Mouse (Mus musculus) c-Kit-negative CD71-positive TER-119-positive erythroid progenitor cells, embryonic 14.5 days (primary cell): Measurements from ENCODE around the gene Mark4.

Experiments
- DNase-seq: peaks from one replicate; pipeline ENCODE4 v3.0.0-alpha.2; 2013; ENCODE audit warnings: low read depth, low spot score

Gene Mark4

DNA sequence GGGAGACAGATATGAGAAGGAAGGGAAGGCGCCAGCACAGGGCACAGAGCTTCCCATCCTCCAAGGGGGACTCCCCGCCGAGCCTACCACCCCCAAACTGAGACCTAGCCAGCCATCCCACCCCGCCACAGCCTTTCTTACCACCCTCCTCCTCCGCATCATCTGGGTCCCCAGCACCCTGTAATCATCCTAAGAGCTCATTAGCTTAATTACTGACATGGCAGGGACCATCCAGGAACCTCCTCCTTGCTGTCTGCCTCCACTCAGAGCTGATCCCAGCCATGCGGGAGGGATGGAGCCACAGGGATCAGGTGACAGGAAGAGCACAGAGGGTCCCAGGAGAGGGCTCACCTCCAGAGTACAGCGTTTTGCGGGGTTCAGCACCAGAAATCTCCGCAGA, 21.6 kb downstream of the Mark4 start:
- no peak for DNase-seq

GRCm38 (mm10) chr7:19436276-19436675, 22.3 kb downstream of the Mark4 start:
- DNase-seq, result no peak

- no peak for DNase-seq
Observed at GRCm38 (mm10) chr7:19432475-19432874, 26.1 kb downstream of the Mark4 start.

DNA sequence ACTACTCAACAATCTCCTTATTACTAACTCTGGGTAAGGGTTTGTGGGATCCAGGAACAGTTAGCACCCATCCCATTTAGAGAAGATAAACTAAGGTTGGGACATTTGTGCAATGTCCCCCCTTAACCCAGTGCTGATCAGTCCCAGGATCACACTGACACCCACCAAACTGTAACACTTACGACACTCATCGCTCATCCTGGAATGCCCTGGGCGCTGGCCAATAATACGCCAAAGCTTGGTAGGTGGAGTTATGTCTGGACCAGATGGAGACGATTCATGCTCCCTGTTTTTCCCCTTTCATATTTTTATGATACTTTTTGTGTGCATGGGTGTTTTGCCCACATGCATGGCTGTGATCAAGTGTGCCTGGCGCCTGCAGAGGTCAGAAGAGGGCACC, 28.2 kb downstream of the Mark4 start:
- no peak for DNase-seq

- no peak for DNase-seq
Observed at GRCm38 (mm10) chr7:19429726-19430125, 28.9 kb downstream of the Mark4 start.

GRCm38 (mm10) chr7:19427999-19428650, 30.5 kb downstream of the Mark4 start:
- DNase-seq, result no peak

DNA sequence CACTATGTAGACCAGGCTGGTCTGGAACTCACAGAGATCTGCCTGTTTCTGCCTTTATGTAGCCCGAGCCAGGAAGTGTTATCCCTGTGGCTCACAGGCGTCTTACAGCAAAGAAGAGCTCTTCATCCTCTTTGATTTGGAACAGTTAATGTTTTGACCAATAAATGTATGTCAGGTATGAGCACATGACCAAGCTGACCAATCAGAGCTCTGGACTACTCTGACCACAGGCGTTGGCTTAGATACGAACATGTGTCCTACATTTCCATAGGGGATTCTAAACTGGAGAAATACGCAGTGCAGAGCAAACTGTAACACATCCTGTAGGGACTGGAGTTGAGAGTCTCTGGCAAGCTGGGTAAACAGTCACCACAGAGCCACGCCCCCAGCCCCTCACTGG, 31.7 kb downstream of the Mark4 start:
- DNase-seq, result no peak

- no peak for DNase-seq
Observed at GRCm38 (mm10) chr7:19426349-19426748, 32.3 kb downstream of the Mark4 start.

DNA sequence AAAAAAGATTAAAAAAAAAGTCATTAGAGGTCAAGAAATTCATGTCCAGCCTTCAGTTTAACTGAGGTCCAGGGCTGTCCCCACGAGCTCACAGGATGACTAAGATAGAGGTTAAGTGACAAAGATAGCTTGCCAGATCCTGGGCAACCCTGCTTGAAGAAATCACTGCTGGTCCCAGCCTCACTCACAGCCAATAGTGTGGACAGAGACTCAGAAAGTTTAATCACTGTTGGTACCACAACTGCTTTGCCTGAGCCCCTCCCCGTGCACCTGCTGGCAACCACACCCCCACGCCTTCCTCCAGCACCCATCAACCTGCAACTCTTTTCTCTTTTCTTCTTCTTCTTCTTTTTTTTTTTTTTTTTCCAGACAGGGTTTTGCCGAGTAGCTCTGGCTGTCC, 34.6 kb downstream of the Mark4 start:
- no peak for DNase-seq

DNA sequence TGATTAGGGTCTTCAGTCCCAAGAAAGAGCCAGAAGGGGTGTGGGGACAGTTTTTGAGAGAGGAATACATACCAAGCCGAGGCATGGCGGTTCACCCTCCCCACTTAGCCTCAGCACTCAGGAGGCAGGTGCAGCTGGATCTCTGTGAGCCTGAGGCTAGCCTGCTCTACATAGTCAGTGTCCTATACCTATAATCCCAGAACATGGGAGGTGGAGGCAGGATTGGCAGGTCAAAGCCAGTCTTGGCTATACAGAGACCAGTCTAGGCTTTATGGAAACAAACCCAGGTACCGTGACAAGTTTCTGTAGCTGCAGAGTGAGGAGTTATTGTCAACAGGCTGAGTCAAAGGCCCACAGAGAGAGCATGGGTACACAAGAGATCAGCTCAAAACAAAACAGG, 35.5 kb downstream of the Mark4 start:
- DNase-seq, result no peak

- peak; percentile 48 for DNase-seq
Observed at GRCm38 (mm10) chr7:19420821-19421636, 37.6 kb downstream of the Mark4 start.

DNA sequence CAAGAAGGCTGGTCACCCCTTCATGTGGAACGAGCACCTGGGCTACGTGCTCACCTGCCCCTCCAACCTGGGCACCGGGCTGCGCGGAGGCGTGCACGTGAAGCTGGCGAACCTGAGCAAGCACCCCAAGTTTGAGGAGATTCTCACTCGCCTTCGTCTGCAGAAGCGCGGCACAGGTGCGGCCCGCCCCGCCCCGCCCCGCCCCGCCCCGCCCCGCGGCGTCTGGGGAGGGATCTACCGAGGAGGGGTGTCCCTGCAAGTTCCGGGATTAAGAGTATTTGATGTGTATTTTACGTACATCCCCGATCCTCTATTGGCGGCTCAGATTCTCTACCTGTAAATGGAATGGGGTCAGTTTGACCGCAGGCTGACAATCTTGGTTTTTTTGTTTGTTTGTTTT, 38.5 kb downstream of the Mark4 start:
- no peak for DNase-seq

- DNase-seq, result no peak
Observed at GRCm38 (mm10) chr7:19416590-19416989, 42.0 kb downstream of the Mark4 start.

- no peak for DNase-seq
Observed at GRCm38 (mm10) chr7:19413525-19413924, 45.1 kb downstream of the Mark4 start.

DNA sequence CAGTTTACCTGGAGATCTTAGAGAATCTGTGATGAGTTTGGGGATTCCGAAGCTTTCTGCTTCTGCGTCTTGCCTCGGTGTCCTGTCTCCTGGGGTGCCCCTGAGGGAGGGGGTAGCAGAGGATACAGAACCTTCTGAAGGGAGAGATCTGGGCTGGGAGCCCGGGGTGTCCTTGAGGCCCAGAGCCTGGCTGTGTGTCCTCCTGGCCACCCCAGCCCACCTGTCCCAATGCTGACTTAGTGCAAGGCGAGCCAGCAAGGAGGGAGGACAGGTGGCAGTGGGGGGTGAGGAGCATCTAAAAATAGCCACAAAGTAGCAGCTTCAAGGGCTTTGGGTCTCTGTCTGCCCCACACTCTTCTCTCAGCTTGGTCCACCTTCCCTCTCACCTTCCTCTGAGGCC, 46.8 kb downstream of the Mark4 start:
- no peak for DNase-seq

DNA sequence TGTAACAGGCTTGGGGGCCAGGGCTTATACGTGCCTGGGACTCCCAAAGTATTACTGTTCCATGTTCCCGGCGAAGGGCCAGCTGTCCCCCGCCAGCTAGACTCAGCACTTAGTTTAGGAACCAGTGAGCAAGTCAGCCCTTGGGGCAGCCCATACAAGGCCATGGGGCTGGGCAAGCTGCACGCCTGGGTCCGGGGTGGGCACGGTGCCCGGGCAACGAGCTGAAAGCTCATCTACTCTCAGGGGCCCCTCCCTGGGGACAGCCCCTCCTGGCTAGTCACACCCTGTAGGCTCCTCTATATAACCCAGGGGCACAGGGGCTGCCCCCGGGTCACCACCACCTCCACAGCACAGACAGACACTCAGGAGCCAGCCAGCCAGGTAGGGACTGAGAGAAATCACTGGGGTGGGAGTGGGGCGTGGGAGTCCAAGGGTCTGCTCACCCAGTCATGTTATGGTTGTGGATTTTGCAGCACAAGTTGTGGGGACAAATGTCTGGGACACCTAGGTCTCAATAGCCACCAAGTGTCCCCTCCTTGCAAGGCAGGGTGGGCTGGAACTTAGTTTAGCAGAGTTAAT, 47.8 kb downstream of the Mark4 start:
- DNase-seq, result no peak

DNA sequence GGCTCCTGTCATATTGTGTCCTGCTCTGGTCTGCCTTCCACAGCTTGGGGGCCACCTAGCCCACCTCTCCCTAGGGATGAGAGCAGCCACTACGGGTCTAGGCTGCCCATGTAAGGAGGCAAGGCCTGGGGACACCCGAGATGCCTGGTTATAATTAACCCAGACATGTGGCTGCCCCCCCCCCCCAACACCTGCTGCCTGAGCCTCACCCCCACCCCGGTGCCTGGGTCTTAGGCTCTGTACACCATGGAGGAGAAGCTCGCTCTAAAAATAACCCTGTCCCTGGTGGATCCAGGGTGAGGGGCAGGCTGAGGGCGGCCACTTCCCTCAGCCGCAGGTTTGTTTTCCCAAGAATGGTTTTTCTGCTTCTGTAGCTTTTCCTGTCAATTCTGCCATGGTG, 48.9 kb downstream of the Mark4 start:
- DNase-seq, result no peak

DNA sequence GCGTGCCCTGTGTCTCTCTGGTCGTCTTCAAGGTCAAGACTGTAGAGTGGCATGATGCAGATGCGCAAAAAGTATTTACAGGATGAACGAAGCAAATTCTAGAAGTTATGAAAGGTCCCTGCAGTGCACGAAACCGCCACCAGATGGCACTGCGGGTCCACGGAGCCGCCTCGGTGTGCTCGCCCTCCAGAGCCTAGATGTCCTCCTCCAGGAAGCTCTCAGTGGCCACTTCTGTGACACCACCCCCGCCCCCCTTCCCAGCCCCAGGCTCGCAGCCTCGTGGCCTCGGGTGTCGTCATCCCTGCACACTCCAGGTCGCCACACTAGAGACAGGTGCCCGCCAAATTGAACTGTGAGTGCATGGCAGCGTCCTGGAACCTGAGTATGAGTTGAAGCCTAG, 53.2 kb downstream of the Mark4 start:
- peak; percentile 55 for DNase-seq

- DNase-seq, result no peak
Observed at GRCm38 (mm10) chr7:19404476-19404875, 54.1 kb downstream of the Mark4 start, which contains the start of gene Ckm. TSS of gene Ckm (plus strand) at chr7:19404776.

DNA sequence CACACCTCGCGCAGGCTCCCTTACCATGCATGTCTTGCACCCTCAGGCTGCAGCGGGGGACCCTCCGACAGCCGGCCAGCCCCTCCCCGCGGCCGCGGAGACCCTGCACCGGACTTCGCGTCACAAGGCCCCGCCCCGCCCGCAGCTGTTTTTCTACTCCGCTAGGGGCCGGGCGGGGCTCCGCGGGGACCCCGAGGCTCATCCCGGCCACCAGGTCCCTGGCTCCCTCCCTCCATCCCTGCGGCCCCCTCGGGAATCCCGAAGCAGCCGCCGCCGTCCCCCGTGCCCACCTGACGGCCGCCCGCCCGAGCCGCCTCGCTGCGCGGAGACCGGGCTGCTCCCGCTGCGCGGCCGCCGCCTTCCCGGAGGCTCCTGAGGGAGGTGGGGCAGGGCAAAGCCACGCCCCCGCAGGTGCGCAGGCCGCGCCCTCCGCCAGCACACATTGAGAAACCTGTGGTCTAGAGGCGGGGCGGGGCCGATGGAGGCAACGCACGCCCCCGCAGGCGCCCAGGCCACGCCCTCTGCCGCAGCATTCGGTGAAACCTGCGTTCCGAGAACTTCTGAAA, 54.8 kb downstream of the Mark4 start, which contains the start of gene Klc3:
Klc3 (minus strand) TSS at position 374 of the 566 bp plus-strand sequence.
- peak; percentile 36 for DNase-seq

DNA sequence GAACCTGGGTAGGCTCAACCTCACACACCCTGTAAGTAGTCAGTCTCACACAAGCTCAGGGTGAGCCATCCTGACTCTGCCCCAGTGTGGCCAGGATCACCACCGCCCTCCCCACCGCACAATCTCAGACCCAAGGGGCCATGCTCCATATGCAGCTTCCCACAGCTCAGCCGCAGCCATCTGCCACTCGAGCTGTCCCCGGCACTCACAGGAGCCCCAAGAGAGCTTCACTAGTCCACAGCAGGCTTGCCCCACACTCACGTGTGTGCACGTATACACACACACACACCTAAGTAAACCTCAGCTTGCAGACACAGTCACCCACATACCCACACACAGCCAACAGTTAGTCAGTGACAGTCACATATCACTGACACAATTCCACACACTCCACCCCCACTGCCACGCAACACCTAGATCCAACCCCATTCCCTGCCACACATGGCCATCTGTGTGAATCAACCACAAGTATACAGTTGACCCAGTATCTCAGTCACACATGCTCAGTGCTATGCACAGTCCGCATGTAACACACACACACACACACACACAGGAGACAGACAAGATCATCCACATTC, 56.0 kb downstream of the Mark4 start:
- no peak for DNase-seq

- DNase-seq, result no peak
Observed at GRCm38 (mm10) chr7:19400946-19401345, 57.7 kb downstream of the Mark4 start.
